Mouse (Mus musculus): ENCODE measurements around the gene Adi1.

The Adi1 gene

DNA sequence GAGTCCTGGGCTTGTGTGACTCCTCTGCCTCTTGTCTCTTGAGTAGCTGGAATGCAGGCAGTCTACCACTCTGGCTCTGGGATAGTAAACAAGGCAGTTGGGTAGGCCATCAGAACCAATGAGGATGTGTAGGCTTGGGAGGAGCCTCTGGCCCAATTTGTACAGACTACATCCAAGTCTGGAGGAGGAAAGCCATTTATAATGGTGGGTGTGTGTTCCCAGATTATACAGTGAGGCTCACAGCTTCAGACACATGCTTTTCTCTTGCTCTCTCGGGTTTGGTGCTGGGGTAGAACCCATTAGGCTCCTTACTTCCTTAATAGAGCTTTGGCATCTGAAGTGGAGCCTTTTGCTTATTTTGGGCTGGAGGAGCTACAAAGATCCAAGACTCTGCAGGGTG is 9.6 kb downstream of the Adi1 start:
- no peak for TF ChIP-seq GATA4 (IDR thresholded peaks at IDR 0.05; ENCODE audit: insufficient replicate concordance, low read length)

DNA sequence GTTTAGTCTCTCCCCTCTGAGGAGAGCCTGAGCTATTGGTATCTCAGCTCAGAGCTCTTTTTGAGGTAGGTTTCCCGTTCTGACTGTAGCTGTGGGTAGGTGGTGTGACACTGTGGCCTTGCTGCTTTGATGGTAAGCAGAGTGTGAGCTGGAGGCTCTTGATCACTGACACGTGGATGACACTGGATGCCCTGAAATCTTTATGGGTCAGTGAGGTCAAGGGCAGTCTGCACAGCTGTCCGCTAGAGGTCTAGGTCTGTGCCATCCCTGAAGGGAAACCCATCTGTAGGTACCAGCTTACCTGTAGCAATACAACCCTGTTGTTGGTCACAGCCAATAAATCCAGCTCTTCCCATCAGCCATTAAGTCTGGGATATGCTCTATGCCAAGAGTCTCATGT is 10.7 kb downstream of the Adi1 start:
- TF ChIP-seq GATA4 (IDR thresholded peaks at IDR 0.05; ENCODE audit: insufficient replicate concordance, low read length) = no peak

DNA sequence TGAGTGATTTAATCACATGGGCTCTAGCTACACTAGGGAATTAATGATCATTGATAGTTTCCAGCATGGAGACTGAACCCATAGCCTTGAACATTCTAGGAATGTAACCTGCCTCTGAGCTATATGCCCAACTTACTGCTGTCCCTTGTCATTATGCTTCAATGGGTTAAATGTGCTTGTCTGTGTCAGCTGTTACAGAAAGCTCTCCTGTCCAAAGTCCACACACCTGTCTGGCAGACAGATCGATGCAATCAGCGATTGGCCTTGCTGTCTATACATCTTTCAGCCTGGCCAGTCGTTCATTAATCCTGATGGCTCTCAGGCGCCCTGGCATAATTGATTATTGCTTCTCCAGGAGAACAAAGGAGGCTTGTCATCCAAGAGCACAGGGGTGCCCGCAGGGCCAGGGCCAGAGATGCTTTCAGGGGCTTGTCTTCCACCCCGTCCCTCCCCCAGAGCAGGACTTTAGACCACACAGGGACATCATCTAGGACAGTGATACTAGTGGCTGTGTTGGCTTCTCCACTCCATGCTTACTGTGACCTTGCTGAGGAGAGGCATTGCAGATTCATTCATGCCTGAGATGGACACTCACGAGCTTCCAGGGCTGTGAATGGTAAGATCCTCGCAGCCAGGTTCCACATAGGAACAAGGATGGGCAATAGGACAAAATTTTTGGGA is 11.3 kb downstream of the Adi1 start:
- no peak for TF ChIP-seq GATA4 (IDR thresholded peaks at IDR 0.05; ENCODE audit: insufficient replicate concordance, low read length)

DNA sequence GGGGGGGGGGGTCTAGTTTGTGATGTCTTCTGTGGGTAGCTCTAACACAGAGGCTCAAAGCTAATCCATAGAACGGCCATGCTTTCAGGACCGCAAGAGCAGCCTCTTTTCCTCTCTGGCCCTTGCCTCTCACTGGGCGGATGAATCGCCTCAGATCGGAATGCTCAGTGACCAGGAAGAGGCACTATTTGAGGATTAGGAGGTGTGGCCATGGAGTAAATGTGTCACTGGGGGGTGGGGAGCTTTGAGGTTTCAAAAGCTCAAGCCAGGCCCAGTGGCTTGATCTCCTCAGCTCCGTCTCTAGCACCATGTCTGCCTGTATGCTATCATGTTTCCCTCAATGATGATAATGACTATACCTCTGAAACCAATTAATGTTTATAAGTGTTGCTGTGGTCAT is 14.0 kb downstream of the Adi1 start:
- no peak for TF ChIP-seq GATA4 (IDR thresholded peaks at IDR 0.05; ENCODE audit: insufficient replicate concordance, low read length)

DNA sequence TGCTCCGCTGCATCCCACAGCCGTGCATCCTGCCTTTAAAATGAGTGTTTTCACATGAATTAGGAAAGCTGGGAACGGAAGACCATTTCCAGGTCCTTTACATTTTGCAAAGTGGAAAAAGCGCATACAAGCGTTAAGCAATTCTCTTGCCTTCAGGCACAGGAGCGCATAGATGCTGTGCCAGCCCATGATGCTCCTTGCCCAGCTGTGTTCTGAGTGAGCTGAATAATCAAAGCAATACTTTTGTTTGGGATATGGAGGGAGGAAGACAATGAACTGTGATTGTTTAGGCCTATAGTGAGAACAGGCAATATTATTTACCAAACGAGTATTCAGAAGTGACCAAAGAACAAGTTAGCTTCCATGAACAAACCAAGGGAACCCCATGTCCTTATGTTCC is 15.7 kb downstream of the Adi1 start:
- no peak for TF ChIP-seq GATA4 (IDR thresholded peaks at IDR 0.05; ENCODE audit: insufficient replicate concordance, low read length)

DNA sequence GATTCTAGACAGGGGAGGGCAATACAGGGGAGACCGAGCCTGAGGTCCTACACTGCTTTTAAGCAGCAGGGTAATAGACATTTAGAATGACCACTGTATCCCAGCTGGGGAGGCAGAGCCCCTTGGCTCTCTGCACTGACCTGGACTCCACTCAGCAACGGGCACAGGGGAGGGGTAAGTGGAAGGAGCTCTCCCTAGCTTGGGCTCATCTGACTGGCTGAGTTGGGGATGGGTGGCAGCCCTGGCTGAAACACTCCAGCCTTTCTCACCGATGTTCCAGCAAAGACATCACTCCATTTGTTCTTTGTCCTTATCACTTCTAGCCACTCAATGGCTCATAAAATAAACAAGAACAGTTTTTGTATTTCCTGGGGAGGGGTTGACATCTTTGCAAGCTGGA is 18.7 kb downstream of the Adi1 start:
- TF ChIP-seq GATA4 (IDR thresholded peaks at IDR 0.05; ENCODE audit: insufficient replicate concordance, low read length) = no peak

DNA sequence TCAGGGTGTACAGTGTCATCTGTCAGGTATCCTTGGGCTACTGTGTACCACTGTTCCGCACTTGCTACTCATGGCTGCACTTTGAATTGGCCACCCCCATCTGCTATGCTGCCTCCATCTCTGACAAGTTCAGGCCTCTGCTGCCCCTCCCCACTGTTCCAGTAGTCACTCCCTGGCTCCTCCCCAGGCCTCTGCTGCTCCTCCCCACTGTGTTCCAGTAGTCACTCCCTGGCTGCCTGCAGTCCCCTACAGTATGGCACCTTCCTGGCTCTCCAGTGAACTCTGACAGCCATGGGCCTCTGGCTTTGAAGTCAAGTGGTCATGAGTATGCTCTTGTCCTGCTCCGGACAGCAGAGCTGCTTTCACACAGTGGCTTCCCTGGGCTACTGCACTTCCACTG is 19.2 kb downstream of the Adi1 start:
- TF ChIP-seq GATA4 (IDR thresholded peaks at IDR 0.05; ENCODE audit: insufficient replicate concordance, low read length) = no peak

DNA sequence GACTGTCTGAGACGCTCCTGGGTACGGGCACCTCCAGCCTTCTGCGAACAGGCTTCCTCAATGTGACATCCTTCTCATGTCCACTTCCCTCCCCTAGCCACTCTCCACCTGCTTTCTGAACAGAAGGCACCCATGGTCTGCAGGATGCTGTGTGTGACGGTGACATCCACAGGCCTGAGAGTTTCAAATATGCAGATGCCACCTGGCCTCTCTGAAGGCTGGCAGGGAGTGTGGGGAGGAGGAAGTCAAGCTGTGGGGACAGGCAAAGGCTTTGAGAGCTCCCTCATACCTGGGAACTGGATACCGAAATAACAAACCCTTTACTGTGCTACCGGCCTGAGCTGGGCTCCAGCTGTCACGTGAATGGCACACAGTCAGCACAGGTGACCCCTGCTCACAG is 19.7 kb downstream of the Adi1 start:
- no peak for TF ChIP-seq GATA4 (IDR thresholded peaks at IDR 0.05; ENCODE audit: insufficient replicate concordance, low read length)

DNA sequence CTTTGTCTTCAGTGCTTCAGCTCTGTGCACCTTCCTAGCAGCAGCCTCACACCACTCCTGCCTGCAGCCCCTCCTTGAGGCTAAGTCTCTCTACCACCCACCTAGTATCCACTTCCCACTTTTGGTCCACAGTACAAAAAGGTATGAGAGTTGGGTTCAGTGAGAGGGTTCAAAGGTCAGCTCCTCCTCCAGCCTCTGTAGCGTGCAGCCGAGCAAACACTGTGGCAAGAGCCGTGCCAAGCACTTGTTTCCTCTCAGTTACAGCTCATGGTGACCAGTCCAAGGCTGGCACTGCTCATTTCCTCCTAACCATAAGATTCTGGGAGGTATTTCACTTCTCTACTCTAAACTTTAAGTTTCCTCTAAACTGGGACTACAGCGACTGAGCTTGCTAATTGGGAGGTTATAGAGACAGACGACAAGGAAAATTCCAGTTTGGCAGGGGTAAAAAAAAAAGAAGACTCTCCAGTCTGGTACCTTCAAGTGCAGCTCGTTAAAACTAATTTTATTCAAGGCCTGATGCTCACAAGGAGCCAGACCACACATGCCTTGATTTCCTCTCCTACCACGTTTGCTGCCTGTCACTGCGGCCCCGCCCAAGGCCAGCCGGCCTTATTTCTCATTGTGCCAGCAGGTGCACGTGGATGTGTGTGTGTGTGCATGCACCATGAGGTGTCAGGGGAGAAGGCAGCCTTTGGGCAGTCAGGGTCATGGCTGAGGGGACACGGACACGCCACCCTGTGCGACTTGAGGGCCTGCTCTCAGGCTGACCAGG is 23.0 kb downstream of the Adi1 start:
- TF ChIP-seq GATA4 (IDR thresholded peaks at IDR 0.05; ENCODE audit: insufficient replicate concordance, low read length) = no peak

DNA sequence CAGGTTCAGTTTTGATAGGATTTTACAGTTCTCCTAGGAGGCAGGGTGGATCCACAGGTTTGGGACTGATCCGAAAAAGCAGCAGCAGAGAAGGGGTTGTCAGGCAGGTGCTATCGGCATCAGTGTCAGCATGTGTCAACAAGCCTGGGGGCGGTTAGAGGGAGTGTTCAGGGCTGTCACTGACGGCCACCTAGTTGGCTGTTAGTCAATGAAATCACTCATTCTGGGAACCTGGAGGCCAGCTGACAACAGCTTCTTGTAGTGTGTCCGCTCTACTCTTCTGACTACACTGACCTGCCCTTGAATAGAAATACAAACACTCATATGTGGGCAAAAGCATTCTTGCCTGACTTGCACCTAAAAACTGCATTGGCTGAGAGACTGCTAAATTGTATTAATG is 24.1 kb downstream of the Adi1 start:
- TF ChIP-seq GATA4 (IDR thresholded peaks at IDR 0.05; ENCODE audit: insufficient replicate concordance, low read length) = no peak

DNA sequence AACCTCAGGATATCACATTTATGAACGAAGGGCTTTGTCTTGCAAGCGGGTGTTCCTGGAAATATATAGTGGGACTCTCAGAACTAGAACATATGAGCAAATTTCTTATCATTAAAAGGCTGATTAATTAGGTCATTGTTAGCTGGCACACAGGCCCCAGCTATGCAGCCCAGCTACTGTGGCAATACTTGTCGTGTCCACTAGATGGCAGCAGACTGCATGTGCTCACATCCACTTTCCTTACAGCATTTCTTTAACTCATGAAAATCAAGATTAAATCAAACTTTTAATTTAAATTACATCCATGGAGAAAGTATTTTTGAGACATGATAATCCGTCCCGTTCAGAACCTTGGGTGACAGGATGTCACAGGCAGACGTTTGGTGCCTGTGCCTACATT is 24.6 kb downstream of the Adi1 start:
- TF ChIP-seq GATA4 (IDR thresholded peaks at IDR 0.05; ENCODE audit: insufficient replicate concordance, low read length) = no peak

DNA sequence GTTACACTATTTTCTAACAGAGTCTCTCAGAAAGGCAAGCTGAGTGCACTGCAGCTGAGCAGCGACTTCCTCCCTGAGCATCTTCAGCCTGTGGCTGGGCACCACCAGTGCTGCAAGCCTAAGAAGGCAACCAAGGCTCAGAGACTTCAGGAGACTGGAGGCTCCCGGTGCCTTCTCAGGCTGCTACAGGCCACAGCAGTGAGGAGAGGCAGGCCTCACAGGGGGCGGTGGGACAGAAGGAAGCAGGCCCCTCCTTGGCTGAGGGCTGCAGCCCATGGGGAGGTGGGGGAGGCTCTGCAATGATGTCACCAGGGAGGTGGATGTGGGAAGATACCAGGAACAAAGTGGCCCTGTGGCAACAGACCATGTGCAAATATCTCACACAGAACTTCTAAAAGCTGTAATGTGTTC is 25.1 kb downstream of the Adi1 start:
- TF ChIP-seq GATA4 (IDR thresholded peaks at IDR 0.05; ENCODE audit: insufficient replicate concordance, low read length) = no peak

DNA sequence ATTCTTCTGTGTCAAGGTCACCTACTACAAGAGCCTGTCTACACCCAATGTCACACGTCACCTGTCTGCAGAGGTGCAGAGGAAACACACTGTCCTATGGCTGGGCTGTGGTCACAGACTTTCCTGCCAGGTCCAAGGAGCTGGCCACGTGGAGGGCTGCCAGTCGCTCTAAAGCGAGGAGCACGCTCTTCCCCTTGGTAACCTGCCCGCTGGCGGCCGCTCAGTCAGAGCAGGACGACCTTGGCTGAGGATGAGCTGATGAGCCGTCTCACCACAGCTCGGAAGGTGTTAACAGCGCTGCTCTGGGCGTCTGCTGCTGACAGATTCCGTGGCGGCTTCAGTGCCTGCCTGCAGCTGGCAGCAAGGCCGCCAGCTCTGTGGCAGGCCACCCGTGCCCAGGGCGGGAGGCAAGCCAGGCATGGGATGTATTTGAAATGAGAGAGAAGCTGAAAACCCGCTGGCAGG is 25.6 kb downstream of the Adi1 start:
- TF ChIP-seq GATA4 (IDR thresholded peaks at IDR 0.05; ENCODE audit: insufficient replicate concordance, low read length) = no peak

DNA sequence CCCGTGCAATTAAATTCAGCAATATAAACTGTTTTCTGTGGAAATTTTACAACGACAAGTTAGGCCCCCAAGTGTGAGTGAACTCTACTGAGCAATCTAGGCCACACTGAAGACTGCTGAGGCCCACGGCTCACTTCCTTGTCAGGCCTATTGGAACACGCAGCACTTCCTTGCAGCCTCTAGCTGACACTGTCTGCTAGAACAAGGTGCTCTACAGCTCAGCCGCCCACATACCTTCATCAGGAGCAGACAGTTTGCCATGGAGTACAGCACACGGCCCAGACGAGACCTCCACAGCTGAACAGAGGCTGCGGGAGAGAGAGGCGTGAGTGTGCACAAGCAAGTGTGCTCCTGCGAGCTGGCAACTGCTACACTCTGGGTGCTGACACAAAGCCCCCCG is 26.3 kb downstream of the Adi1 start:
- TF ChIP-seq GATA4 (IDR thresholded peaks at IDR 0.05; ENCODE audit: insufficient replicate concordance, low read length) = no peak

DNA sequence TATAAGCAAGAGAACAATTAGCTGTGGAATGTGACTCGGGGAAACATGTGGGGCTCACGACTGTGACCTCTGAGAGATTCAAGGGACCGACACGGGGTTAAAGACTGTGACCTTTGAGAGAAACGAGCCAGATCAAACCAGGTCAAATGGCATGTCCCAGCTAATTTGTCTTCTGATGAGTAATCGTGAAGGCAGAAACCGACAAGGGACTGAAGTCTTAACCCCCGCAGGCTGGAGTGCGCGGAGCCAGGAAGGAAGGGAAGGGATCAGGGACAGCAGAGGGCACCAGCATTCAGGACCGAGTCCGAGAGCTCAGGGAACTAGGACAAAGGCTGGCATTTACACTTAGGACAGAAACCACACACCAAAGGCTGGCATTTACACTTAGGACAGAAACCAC is 29.4 kb downstream of the Adi1 start:
- no peak for TF ChIP-seq GATA4 (IDR thresholded peaks at IDR 0.05; ENCODE audit: insufficient replicate concordance, low read length)

DNA sequence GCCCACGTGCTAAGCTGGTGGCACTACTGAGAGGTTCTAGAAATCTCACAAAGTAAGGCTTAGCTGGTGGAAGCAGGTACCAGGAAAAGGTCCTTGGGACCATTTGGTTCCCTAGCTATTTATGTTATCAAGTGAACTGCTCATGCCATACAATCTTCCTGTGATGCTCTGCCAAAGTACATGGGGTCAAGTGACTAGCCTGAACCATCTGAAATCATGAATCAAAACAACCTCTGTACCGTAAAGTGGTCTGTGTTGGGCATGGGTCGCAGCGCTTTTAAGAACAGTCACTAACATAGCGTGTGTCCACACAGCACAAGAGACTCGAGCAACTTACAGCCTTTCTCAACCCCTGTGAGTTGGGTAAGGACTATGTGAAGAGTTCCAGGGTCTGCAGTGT is 30.2 kb downstream of the Adi1 start:
- TF ChIP-seq GATA4 (IDR thresholded peaks at IDR 0.05; ENCODE audit: insufficient replicate concordance, low read length) = no peak

DNA sequence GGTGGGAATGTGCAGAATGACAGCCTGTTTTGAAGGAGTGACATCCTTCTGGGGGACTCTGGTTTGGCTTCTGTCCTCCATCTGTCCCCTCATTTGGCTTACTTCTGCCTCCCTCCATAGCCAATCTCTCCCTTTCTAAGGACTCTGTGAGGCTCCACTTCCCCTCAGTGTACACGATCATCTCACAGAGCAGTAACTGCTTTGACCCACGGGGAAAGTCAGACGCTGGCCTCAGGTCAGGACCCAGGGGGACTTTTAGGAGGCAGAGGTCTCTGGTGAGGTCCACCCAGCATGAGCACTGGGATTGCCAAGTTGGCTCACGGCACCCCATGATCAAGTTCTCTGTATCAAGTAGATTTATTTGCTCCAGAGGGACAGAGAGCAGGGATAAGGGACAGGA is 33.1 kb downstream of the Adi1 start:
- TF ChIP-seq GATA4 (IDR thresholded peaks at IDR 0.05; ENCODE audit: insufficient replicate concordance, low read length) = no peak
